Comparison of ENCODE assay signal across 8 mouse cellular contexts in the genomic region with DNA sequence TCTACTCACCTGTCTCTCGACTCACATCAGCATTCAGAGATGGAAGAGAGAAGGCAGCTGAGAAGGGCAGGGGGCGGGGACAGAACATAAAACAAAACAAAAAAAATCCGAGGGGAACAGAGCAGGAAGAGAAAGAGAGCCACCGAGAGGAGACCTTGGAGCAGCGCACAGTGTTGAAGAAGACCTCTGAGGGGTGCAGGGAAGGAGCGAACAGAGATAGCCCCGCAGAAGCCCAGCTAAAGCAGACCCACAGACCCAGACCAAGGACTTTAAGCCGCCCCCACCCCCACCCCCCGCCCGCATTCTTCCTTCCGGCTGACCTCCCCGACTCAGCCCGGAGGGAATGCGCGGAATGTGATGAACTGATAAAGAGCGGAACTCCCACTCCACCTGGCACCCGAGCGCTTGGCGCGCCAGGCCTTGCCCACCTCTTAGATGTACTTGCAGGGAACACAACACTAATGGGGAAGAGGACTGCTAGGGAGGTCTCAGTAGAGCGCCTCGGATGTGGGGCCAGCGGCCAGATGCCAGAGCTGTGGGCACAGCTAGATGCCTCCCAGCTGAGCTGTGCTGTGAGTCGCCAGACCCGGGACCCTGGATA. TPM values are rescaled to one million over a fixed set of nuclear protein-coding genes. Genes with fewer than 3 reads are reported as not detected.
DNase-seq lines count a peak whose midpoint lies in the region; ATAC-seq and TF ChIP-seq lines count a peak whose summit lies in the region.

No protein-coding gene starts in this region.

- intact Hi-C loops in left cerebral cortex, adult 2 months (cut with DNase I) = loop anchor here (1.0 to 10.0 kb wide), 2 partner anchors 29 to 161 kb away; a partner anchor contains a TSS

- H3K4me2 ChIP-seq in intestine, embryonic 14.5 days (ENCODE audit: low read length) = peak overlapping the region; percentile 44

- no peaks in the 10 kb centered on the region for H3K36me3 ChIP-seq in intestine, embryonic 14.5 days (ENCODE audit: control insufficient read depth, insufficient read depth, low read length)

- H3K9ac ChIP-seq in intestine, embryonic 14.5 days (ENCODE audit: low read length) = no peak overlapping the region

- H3K4me3 ChIP-seq in intestine, embryonic 14.5 days (ENCODE audit: low read depth, low read length) = peak overlapping the region; percentile 6; the same call in 1 of the 2 replicates
- H3K4me3 ChIP-seq in left cerebral cortex, adult 2 months = no peak overlapping the region

- WGBS in intestine, embryonic 14.5 days = 2% methylated on average over 25 of the region's 25 CpGs

- no peak for TF ChIP-seq CTCF in left cerebral cortex, adult 2 months (IDR thresholded peaks at IDR 0.05)

- peak; percentile 48 for DNase-seq in adrenal gland, postnatal 10 days
- DNase-seq in adrenal gland, postnatal 4 days (ENCODE audit: low spot score in 2 of 2) = no peak
- peak; percentile 58 for DNase-seq in embryo, embryonic 11 days
- DNase-seq in intestine, embryonic 14.5 days (ENCODE audit: low spot score) = no peak
- peak; percentile 59 for DNase-seq in lung, postnatal 14 days
- DNase-seq in left cerebral cortex, adult 2 months (ENCODE audit: extremely low spot score in 1 of 2, low spot score in 2 of 2) = no peak
- DNase-seq in thymus, postnatal 0 days (ENCODE audit: low spot score) = no peak
- DNase-seq in layer of hippocampus, postnatal 14 days (ENCODE audit: low spot score in 2 of 2) = no peak

- H3K9me3 ChIP-seq in intestine, embryonic 14.5 days (ENCODE audit: control insufficient read depth, low read length) = no peaks in the 10 kb centered on the region

- peak; percentile 36; the same call in 1 of the 2 replicates for ATAC-seq in intestine, embryonic 14.5 days (replicated peaks; ENCODE audit: low FRiP score, low TSS enrichment, low read depth)

- no peaks in the 10 kb centered on the region for H3K27me3 ChIP-seq in intestine, embryonic 14.5 days (replicated peaks; ENCODE audit: control insufficient read depth, insufficient read depth, low read length)

- no peak overlapping the region for H3K27ac ChIP-seq in intestine, embryonic 14.5 days (ENCODE audit: low read depth)
- H3K27ac ChIP-seq in left cerebral cortex, adult 2 months = no peak overlapping the region

- peaks cover 24% of the 10 kb centered on the region for H3K4me1 ChIP-seq in intestine, embryonic 14.5 days (replicated peaks; ENCODE audit: control insufficient read depth, insufficient read depth, low read length)

RNA-seq across cellular contexts. Expression of a gene that starts 14.5 kb away (rescaled TPM):
- under 1 TPM in 1 of 2 experiments, not detected in 1; 0.60 TPM for total RNA-seq in adrenal gland, postnatal 10 days (2021)
- under 1 TPM in 1 of 2 experiments, not detected in 1; 0.17 TPM for total RNA-seq in adrenal gland, postnatal 4 days (2021)
- polyA plus RNA-seq in intestine, embryonic 14.5 days (2014; fragmentation: Nextera tagmentation; extraction: Ambion mirVana) = 0.72 and 0.91 TPM in 2 replicates
- not detected for total RNA-seq in left cerebral cortex, adult 2 months (2021)
- 0.33 and 0.45 TPM in 2 replicates for polyA plus RNA-seq in thymus, postnatal 0 days (2015; fragmentation: Nextera tagmentation; extraction: Ambion mirVana)
- total RNA-seq in layer of hippocampus, postnatal 14 days (2021) = not detected

RNA-seq across cellular contexts. Expression of a gene that starts 28.8 kb away (rescaled TPM):
- total RNA-seq in adrenal gland, postnatal 10 days (2021) = 10 to 100 TPM; 22.4 to 26.2 TPM
- 10 to 100 TPM; 28.9 to 37.0 TPM for total RNA-seq in adrenal gland, postnatal 4 days (2021)
- 24.1 and 29.0 TPM in 2 replicates for polyA plus RNA-seq in intestine, embryonic 14.5 days (2014; fragmentation: Nextera tagmentation; extraction: Ambion mirVana)
- 10 to 100 TPM; 17.4 to 17.8 TPM for total RNA-seq in left cerebral cortex, adult 2 months (2021)
- 6.2 and 7.0 TPM in 2 replicates for polyA plus RNA-seq in thymus, postnatal 0 days (2015; fragmentation: Nextera tagmentation; extraction: Ambion mirVana)
- 10 to 100 TPM; 15.4 to 17.7 TPM for total RNA-seq in layer of hippocampus, postnatal 14 days (2021)

RNA-seq across cellular contexts. Expression of a gene that starts 40.7 kb away (rescaled TPM):
- under 1 TPM in 1 of 2 experiments, not detected in 1; 0.18 TPM for total RNA-seq in adrenal gland, postnatal 10 days (2021)
- under 1 TPM; 0.31 to 0.53 TPM for total RNA-seq in adrenal gland, postnatal 4 days (2021)
- not detected in 2 replicates for polyA plus RNA-seq in intestine, embryonic 14.5 days (2014; fragmentation: Nextera tagmentation; extraction: Ambion mirVana)
- not detected for total RNA-seq in left cerebral cortex, adult 2 months (2021)
- 0.17 and 0.21 TPM in 2 replicates for polyA plus RNA-seq in thymus, postnatal 0 days (2015; fragmentation: Nextera tagmentation; extraction: Ambion mirVana)
- not detected for total RNA-seq in layer of hippocampus, postnatal 14 days (2021)

Comparison
In these comparisons a context has a peak if more than half of its experiments do, and no peak if none do; other contexts are left out.
1. DNase-seq: peak in adrenal gland, postnatal 10 days (single experiment), embryo, embryonic 11 days (single experiment) and lung, postnatal 14 days (single experiment); none in adrenal gland, postnatal 4 days (0 of 2), intestine, embryonic 14.5 days (single experiment), left cerebral cortex, adult 2 months (0 of 2), thymus, postnatal 0 days (single experiment) and layer of hippocampus, postnatal 14 days (0 of 2).